Comparison of ENCODE assay signal across 8 mouse cellular contexts in the genomic region with DNA sequence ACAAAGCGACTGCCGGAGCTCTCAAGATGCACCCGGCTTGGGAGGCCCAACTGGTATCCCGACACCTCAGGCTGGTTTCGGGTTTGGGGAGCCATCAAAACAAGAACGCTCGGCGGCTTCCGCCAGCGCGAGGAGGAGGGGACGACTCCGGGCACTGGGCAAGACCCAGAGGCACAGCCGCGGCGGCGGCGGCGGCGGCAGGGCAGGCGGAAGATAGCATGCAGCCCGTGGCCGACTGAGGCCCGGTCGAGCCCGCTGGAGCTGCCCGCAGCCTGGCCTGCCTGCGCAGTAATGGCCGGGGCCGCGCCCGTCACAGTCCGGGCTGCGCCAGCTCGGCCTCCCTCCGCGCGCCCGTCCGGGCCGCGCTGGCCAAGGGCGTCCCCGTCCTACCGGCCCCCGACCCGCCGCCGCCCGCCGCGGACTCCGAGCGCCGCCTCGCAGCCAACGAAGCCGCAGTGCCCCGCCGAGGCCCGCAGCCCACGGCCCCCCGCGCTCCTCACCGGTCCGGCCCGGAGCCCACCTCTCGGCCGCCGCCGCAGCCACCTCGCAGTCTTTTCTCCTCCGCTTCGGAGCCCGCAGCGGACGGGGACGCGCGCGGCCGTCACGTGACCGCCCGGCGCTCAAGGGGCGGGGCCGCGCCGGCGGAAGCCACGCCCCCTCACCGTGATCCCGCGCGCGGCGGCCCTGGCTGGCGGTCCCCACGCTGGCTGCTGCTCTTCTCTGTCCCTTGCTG. TPM values are rescaled to one million over a fixed set of nuclear protein-coding genes. Genes with fewer than 3 reads are reported as not detected.
A peak's percentile ranks its signal among the peaks of the same experiment; 100 is the strongest.
DNase-seq lines count a peak whose midpoint lies in the region; ATAC-seq lines count a peak whose summit lies in the region.

No protein-coding gene starts in this region.

- H3K4me1 ChIP-seq in heart, embryonic 14.5 days (ENCODE audit: control insufficient read depth in 2 of 2, insufficient read depth in 2 of 2, low read length in 2 of 2) = peaks cover 0 to 29% of the 10 kb centered on the region in 2 experiments; a peak in 2 of 4 replicates
- H3K4me1 ChIP-seq in liver, embryonic 12.5 days = peaks cover 34% of the 10 kb centered on the region

- H3K36me3 ChIP-seq in heart, embryonic 14.5 days (ENCODE audit: control insufficient read depth, insufficient read depth, low read length) = no peaks in the 10 kb centered on the region
- no peaks in the 10 kb centered on the region for H3K36me3 ChIP-seq in liver, embryonic 12.5 days
- no peaks in the 10 kb centered on the region for H3K36me3 ChIP-seq in splenic B cell, adult 2 months (ENCODE audit: control insufficient read depth, insufficient read depth, low read length, poor library complexity, severe bottlenecking)

- H3K27me3 ChIP-seq in heart, embryonic 14.5 days (ENCODE audit: control insufficient read depth, insufficient read depth, low read length) = no peaks in the 10 kb centered on the region
- no peaks in the 10 kb centered on the region for H3K27me3 ChIP-seq in liver, embryonic 12.5 days (replicated peaks)
- H3K27me3 ChIP-seq in splenic B cell, adult 2 months (ENCODE audit: control insufficient read depth, insufficient read depth, low read length, poor library complexity, severe bottlenecking) = no peaks in the 10 kb centered on the region

- WGBS in heart, embryonic 14.5 days = under 1% methylated on average over 65 of the region's 100 CpGs
- under 1% methylated on average over 97 of the region's 100 CpGs for WGBS in liver, embryonic 12.5 days (ENCODE audit: insufficient replicate concordance)

- DNase-seq in CD8-positive naive resting alpha-beta T cell, adult 2 months (ENCODE audit: low read depth in 2 of 2, low spot score in 2 of 2) = peak; percentile 74 to 77
- DNase-seq in c-Kit-negative CD71-positive TER-119-positive erythroid progenitor cells, embryonic 14.5 days (ENCODE audit: low read depth, low spot score) = peak; percentile 71
- DNase-seq in fibroblast of lung, adult 2 months (ENCODE audit: low read depth) = peak; percentile 34
- peak; percentile 95 for DNase-seq in kidney, postnatal 14 days
- DNase-seq in naive thymus-derived CD4-positive, alpha-beta T cell, adult 2 months (ENCODE audit: low read depth) = peak; percentile 88
- DNase-seq in splenic B cell, adult 2 months (ENCODE audit: low read depth, low spot score) = peak; percentile 88

- H3K9ac ChIP-seq in heart, embryonic 14.5 days (ENCODE audit: low read length) = peak overlapping the region; percentile 98
- peak overlapping the region; percentile 90 for H3K9ac ChIP-seq in liver, embryonic 12.5 days

- ATAC-seq in heart, embryonic 14.5 days (ENCODE audit: insufficient number of reproducible peaks, insufficient read depth, low FRiP score, low read depth) = peak; percentile 94
- ATAC-seq in liver, embryonic 12.5 days = peak; percentile 97

- no peaks in the 10 kb centered on the region for H3K9me3 ChIP-seq in heart, embryonic 14.5 days (ENCODE audit: control insufficient read depth, low read length)
- H3K9me3 ChIP-seq in liver, embryonic 12.5 days (replicated peaks) = no peaks in the 10 kb centered on the region

- H3K4me3 ChIP-seq in heart, embryonic 14.5 days (ENCODE audit: control insufficient read depth in 1 of 2, insufficient read depth in 1 of 2, low read depth in 1 of 2, low read length in 2 of 2) = peak overlapping the region; percentile 92 to 98
- peak overlapping the region; percentile 86 for H3K4me3 ChIP-seq in liver, embryonic 12.5 days

- peak overlapping the region; percentile 75 for H3K4me2 ChIP-seq in heart, embryonic 14.5 days (ENCODE audit: low read length)
- H3K4me2 ChIP-seq in liver, embryonic 12.5 days = peak overlapping the region; percentile 85

- H3K27ac ChIP-seq in heart, embryonic 14.5 days (replicated peaks in 1 of 2; ENCODE audit: control insufficient read depth in 1 of 2, insufficient read depth in 1 of 2, low read depth in 2 of 2, low read length in 2 of 2) = peak overlapping the region; percentile 96 to 99
- peak overlapping the region; percentile 97 for H3K27ac ChIP-seq in liver, embryonic 12.5 days

RNA-seq across cellular contexts. Expression of a gene that starts 0.6 kb away (rescaled TPM):
- polyA plus RNA-seq in heart, embryonic 14.5 days (2014; fragmentation: Nextera tagmentation; extraction: Ambion mirVana) = 31.4 and 39.7 TPM in 2 replicates
- polyA plus RNA-seq in liver, embryonic 12.5 days (2016; fragmentation: Nextera tagmentation; extraction: Ambion mirVana) = 17.5 and 18.7 TPM in 2 replicates

RNA-seq across cellular contexts. Expression of a gene that starts 48.7 kb away (rescaled TPM):
- 22.6 and 26.5 TPM in 2 replicates for polyA plus RNA-seq in heart, embryonic 14.5 days (2014; fragmentation: Nextera tagmentation; extraction: Ambion mirVana)
- polyA plus RNA-seq in liver, embryonic 12.5 days (2016; fragmentation: Nextera tagmentation; extraction: Ambion mirVana) = 29.1 and 30.2 TPM in 2 replicates

Comparison
In these comparisons a context has a peak if more than half of its experiments do, and no peak if none do; other contexts are left out.
1. Peak in every context shown above with its lines: DNase-seq, ATAC-seq, H3K4me3 ChIP-seq and H3K27ac ChIP-seq.
2. DNase-seq: peak in every context shown above with its lines; median percentile 95 in kidney, postnatal 14 days; 88 in naive thymus-derived CD4-positive, alpha-beta T cell, adult 2 months; 88 in splenic B cell, adult 2 months; 76 in CD8-positive naive resting alpha-beta T cell, adult 2 months; 71 in c-Kit-negative CD71-positive TER-119-positive erythroid progenitor cells, embryonic 14.5 days; 34 in fibroblast of lung, adult 2 months.